Mouse (Mus musculus) MEL (cell line): ENCODE measurements around the gene Aspdh. TPM values are rescaled to one million over a fixed set of nuclear protein-coding genes. Genes with fewer than 3 reads are reported as not detected.

Experiments used
- DNase-seq: peaks from one replicate; pipeline ENCODE4 v3.0.0; 2011; ENCODE audit warnings: low read depth, low spot score
- H3K27ac ChIP-seq: 2 replicates; pipeline ENCODE4 v1.5.1; 2012; ENCODE audit warnings: low read depth, mild to moderate bottlenecking, control low read depth, low read length, moderate library complexity; ENCODE audit not compliant: control insufficient read depth
- H3K27me3 ChIP-seq, 2 experiments: fragments of 150-350 bp in 1 of 2; sonication (generic) in 1 of 2; 2 replicates each; pipeline ENCODE4 v1.6.1; 2012; ENCODE audit warnings: low read length in 2 of 2, mild to moderate bottlenecking in 2 of 2, improper control_type of control experiment in 1 of 2, moderate library complexity in 1 of 2; ENCODE audit not compliant: insufficient read depth in 2 of 2, control insufficient read depth in 1 of 2
- H3K36me3 ChIP-seq, 2 experiments: 2 replicates each; pipeline ENCODE4 v1.6.1; 2012 to 2014; ENCODE audit warnings: low read length in 2 of 2, improper control_type of control experiment in 1 of 2, inconsistent platforms in 1 of 2, mild to moderate bottlenecking in 1 of 2; ENCODE audit not compliant: insufficient read depth in 2 of 2, control insufficient read depth in 1 of 2
- H3K4me1 ChIP-seq, 2 experiments: fragments of 150-350 bp in 1 of 2; sonication (generic) in 1 of 2; 2 replicates each; pipeline ENCODE4 v1.6.1; 2012; ENCODE audit warnings: low read length in 2 of 2, improper control_type of control experiment in 1 of 2, mild to moderate bottlenecking in 1 of 2; ENCODE audit not compliant: insufficient read depth in 2 of 2, control insufficient read depth in 1 of 2
- H3K4me3 ChIP-seq, 2 experiments: fragments of 150-350 bp in 1 of 2; sonication (generic) in 1 of 2; 2 replicates each; pipeline ENCODE4 v1.5.1; 2012; ENCODE audit warnings: low read depth in 2 of 2, low read length in 2 of 2, mild to moderate bottlenecking in 2 of 2, moderate library complexity in 2 of 2, control low read depth in 1 of 2, improper control_type of control experiment in 1 of 2; ENCODE audit not compliant: control insufficient read depth in 1 of 2, insufficient read depth in 1 of 2
- H3K79me2 ChIP-seq: 2 replicates; pipeline ENCODE4 v1.6.1; 2012; ENCODE audit warnings: mild to moderate bottlenecking, low read length, moderate library complexity; ENCODE audit not compliant: control insufficient read depth, poor library complexity, insufficient read depth
- H3K9ac ChIP-seq: 2 replicates; pipeline ENCODE4 v1.6.1; 2012; ENCODE audit warnings: low read depth, mild to moderate bottlenecking, control low read depth, low read length, moderate library complexity; ENCODE audit not compliant: control insufficient read depth, poor library complexity, severe bottlenecking
- H3K9me3 ChIP-seq: fragments of 150-350 bp; sonication (generic); replicated peaks from 2 replicates; pipeline ENCODE4 v1.6.1; 2012; ENCODE audit warnings: mild to moderate bottlenecking, low read length, improper control_type of control experiment, moderate library complexity; ENCODE audit not compliant: insufficient read depth
- BHLHE40 ChIP-seq: IDR thresholded peaks from 2 replicates; pipeline ENCODE4 v1.6.1; 2012; ENCODE audit warnings: low read depth, mild to moderate bottlenecking, inconsistent platforms, low read length, improper control_type of control experiment, borderline replicate concordance
- CHD2 ChIP-seq: IDR thresholded peaks from 2 replicates; pipeline ENCODE4 v1.6.1; 2011; ENCODE audit warnings: low read length, improper control_type of control experiment
- E2F4 ChIP-seq: IDR thresholded peaks from 2 replicates; pipeline ENCODE4 v1.6.1; 2011; ENCODE audit warnings: low read depth, low read length, improper control_type of control experiment, borderline replicate concordance
- ELF1 ChIP-seq: IDR thresholded peaks from 2 replicates; pipeline ENCODE4 v1.6.1; 2014; ENCODE audit warnings: low read depth, mild to moderate bottlenecking, inconsistent platforms, low read length, improper control_type of control experiment, moderate library complexity
- EP300 ChIP-seq, 2 experiments: IDR thresholded peaks; 2 replicates each; pipeline ENCODE4 v1.6.1; 2011; ENCODE audit warnings: improper control_type of control experiment in 2 of 2, low read length in 2 of 2, low read depth in 1 of 2, mild to moderate bottlenecking in 1 of 2
- GABPA ChIP-seq: IDR thresholded peaks from 2 replicates; pipeline ENCODE4 v1.6.1; 2012; ENCODE audit warnings: low read depth, mild to moderate bottlenecking, inconsistent platforms, low read length, improper control_type of control experiment, moderate library complexity
- HCFC1 ChIP-seq: IDR thresholded peaks from 2 replicates; pipeline ENCODE4 v1.6.1; 2012; ENCODE audit warnings: low read depth, mild to moderate bottlenecking, inconsistent platforms, low read length, improper control_type of control experiment, moderate library complexity
- JUND ChIP-seq: IDR thresholded peaks from 2 replicates; pipeline ENCODE4 v1.6.1; 2011; ENCODE audit warnings: low read depth, mild to moderate bottlenecking, improper control_type of control experiment, low read length
- KAT2A ChIP-seq: conservative IDR thresholded peaks from 2 replicates; pipeline ENCODE4 v1.6.1; 2012; ENCODE audit warnings: low read depth, low read length, improper control_type of control experiment, inconsistent platforms
- MAFK ChIP-seq: IDR thresholded peaks from 2 replicates; pipeline ENCODE4 v1.6.1; 2011; ENCODE audit warnings: low read depth, mild to moderate bottlenecking, low read length, improper control_type of control experiment, borderline replicate concordance
- MAX ChIP-seq: IDR thresholded peaks from 2 replicates; pipeline ENCODE4 v1.6.1; 2011; ENCODE audit warnings: low read length, improper control_type of control experiment
- MAZ ChIP-seq: IDR thresholded peaks from 2 replicates; pipeline ENCODE4 v1.6.1; 2012; ENCODE audit warnings: low read depth, mild to moderate bottlenecking, inconsistent platforms, low read length, improper control_type of control experiment
- MYB ChIP-seq: IDR thresholded peaks from 2 replicates; pipeline ENCODE4 v1.6.1; 2011; ENCODE audit warnings: mild to moderate bottlenecking, low read depth, low read length, improper control_type of control experiment
- MYC ChIP-seq: IDR thresholded peaks from 2 replicates; pipeline ENCODE4 v1.6.1; 2011; ENCODE audit warnings: low read depth, mild to moderate bottlenecking, low read length, improper control_type of control experiment, moderate library complexity
- NELFE ChIP-seq: IDR thresholded peaks from 2 replicates; pipeline ENCODE4 v1.6.1; 2011; ENCODE audit warnings: low read depth, low read length, improper control_type of control experiment
- NRF1 ChIP-seq: IDR thresholded peaks from 2 replicates; pipeline ENCODE4 v1.6.1; 2014; ENCODE audit warnings: low read depth, mild to moderate bottlenecking, inconsistent platforms, low read length, improper control_type of control experiment, moderate library complexity; ENCODE audit not compliant: poor library complexity, insufficient read depth, severe bottlenecking
- POLR2A ChIP-seq, 2 experiments: IDR thresholded peaks; 2 replicates each; pipeline ENCODE4 v1.6.1; 2011 to 2012; ENCODE audit warnings: low read length in 2 of 2, mild to moderate bottlenecking in 2 of 2, control low read depth in 1 of 2, improper control_type of control experiment in 1 of 2, low read depth in 1 of 2, moderate library complexity in 1 of 2; ENCODE audit not compliant: control insufficient read depth in 1 of 2, insufficient read depth in 1 of 2, poor library complexity in 1 of 2
- POLR2AphosphoS2 ChIP-seq: IDR thresholded peaks from 2 replicates; pipeline ENCODE4 v1.6.1; 2011; ENCODE audit warnings: low read length, improper control_type of control experiment
- POLR2AphosphoS5 ChIP-seq: IDR thresholded peaks from 2 replicates; pipeline ENCODE4 v1.6.1; 2012; ENCODE audit warnings: low read depth, borderline replicate concordance, mild to moderate bottlenecking, inconsistent platforms, low read length, moderate library complexity, mixed read lengths
- SIN3A ChIP-seq: IDR thresholded peaks from 2 replicates; pipeline ENCODE4 v1.6.1; 2012; ENCODE audit warnings: low read length, improper control_type of control experiment, inconsistent platforms
- SMC3 ChIP-seq: IDR thresholded peaks from 2 replicates; pipeline ENCODE4 v1.6.1; 2011; ENCODE audit warnings: low read depth, low read length, improper control_type of control experiment
- TCF12 ChIP-seq: IDR thresholded peaks from 2 replicates; pipeline ENCODE4 v1.6.1; 2014; ENCODE audit warnings: low read depth, mild to moderate bottlenecking, inconsistent platforms, low read length, improper control_type of control experiment, moderate library complexity
- UBTF ChIP-seq: IDR thresholded peaks from 2 replicates; pipeline ENCODE4 v1.6.1; 2012; ENCODE audit warnings: low read depth, mild to moderate bottlenecking, inconsistent platforms, low read length, improper control_type of control experiment, moderate library complexity, borderline replicate concordance; ENCODE audit not compliant: insufficient read depth
- USF2 ChIP-seq, 2 experiments: IDR thresholded peaks; 2 replicates each; pipeline ENCODE4 v1.6.1; 2011 to 2012; ENCODE audit warnings: improper control_type of control experiment in 2 of 2, low read length in 2 of 2, borderline replicate concordance in 1 of 2, inconsistent platforms in 1 of 2, low read depth in 1 of 2, mild to moderate bottlenecking in 1 of 2; ENCODE audit not compliant: insufficient read depth in 1 of 2
- ZC3H11A ChIP-seq: IDR thresholded peaks from 2 replicates; pipeline ENCODE4 v1.6.1; 2012; ENCODE audit warnings: low read depth, mild to moderate bottlenecking, inconsistent platforms, low read length, improper control_type of control experiment
- ZNF384 ChIP-seq: IDR thresholded peaks from 2 replicates; pipeline ENCODE4 v1.6.1; 2012; ENCODE audit warnings: low read depth, mild to moderate bottlenecking, inconsistent platforms, low read length, improper control_type of control experiment
- polyA plus RNA-seq, 2 experiments: library from polyadenylated mRNA; stranded (reverse) in 1 of 2; unstranded in 1 of 2; fragments of >175 nt in 1 of 2; fragments of >200 nt in 1 of 2; gene quantifications; 2 replicates each; pipeline versions ENCODE4 v1.2.1 to v1.2.4; 2012; ENCODE audit warnings: low replicate concordance in 2 of 2, low read depth in 1 of 2; ENCODE audit not compliant: insufficient read length in 2 of 2, insufficient read depth in 1 of 2, missing spikeins in 1 of 2
- total RNA-seq: library from RNA; depleted of rRNA; stranded (reverse); fragments of 300-350 nt; gene quantifications from 2 replicates; pipeline ENCODE4 v1.2.3, GENCODE M21; 2012

Gene Aspdh
- total and polyA plus RNA-seq, 3 experiments: 0.89 TPM; not detected in 2

DNA sequence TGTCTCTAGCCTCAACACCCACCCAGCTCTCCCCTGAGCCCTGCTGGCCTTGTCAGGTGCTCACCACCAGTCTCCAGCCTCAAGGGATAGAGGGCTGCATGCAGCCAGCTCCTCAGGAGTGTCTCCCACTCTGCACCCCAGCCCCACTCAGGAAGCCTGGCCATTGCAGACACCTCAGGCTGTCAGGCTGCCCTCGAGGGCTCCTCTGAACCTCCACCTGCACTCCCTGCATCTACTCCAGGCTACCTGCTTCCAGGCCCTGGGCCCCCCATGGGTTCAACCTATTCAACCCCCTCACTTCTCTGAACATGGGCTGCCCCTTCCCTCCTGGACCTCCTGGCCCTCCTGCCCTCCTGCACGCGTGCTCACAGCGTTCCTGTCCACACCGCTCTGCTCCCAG, 26.2 kb downstream of the Aspdh start:
- H3K27me3 ChIP-seq: no peaks in the 10 kb centered on the region
- peaks cover 0 to 10% of the 10 kb centered on the region in 2 experiments; a peak in 2 of 4 replicates for H3K4me1 ChIP-seq
- no peak overlapping the region for H3K9ac ChIP-seq
- H3K79me2 ChIP-seq: peaks cover 15% of the 10 kb centered on the region
- H3K27ac ChIP-seq: no peak overlapping the region
- no peak for TF ChIP-seq MAFK
- no peak for TF ChIP-seq POLR2AphosphoS5
- no peak for TF ChIP-seq EP300 (IDR thresholded peaks at IDR 0.05; ENCODE audit: low read depth in 1 of 2, low read length in 2 of 2)
- TF ChIP-seq E2F4: no peak
- TF ChIP-seq POLR2AphosphoS2: no peak
- no peak for TF ChIP-seq NRF1
- no peak for TF ChIP-seq KAT2A
- TF ChIP-seq SIN3A: no peak
- TF ChIP-seq JUND: no peak
- TF ChIP-seq TCF12: no peak
- TF ChIP-seq MYB: no peak
- no peak for TF ChIP-seq CHD2
- TF ChIP-seq GABPA: no peak
- TF ChIP-seq USF2 (IDR thresholded peaks at IDR 0.05; ENCODE audit: borderline replicate concordance in 1 of 2, insufficient read depth in 1 of 2, low read depth in 1 of 2, low read length in 2 of 2): no peak
- TF ChIP-seq UBTF: no peak
- TF ChIP-seq MYC: no peak
- TF ChIP-seq ZC3H11A: no peak
- TF ChIP-seq ZNF384: no peak
- TF ChIP-seq ELF1: no peak
- peaks cover 0 to 4% of the 10 kb centered on the region in 2 experiments; a peak in 3 of 4 replicates for H3K36me3 ChIP-seq
- no peaks in the 10 kb centered on the region for H3K9me3 ChIP-seq
- DNase-seq: no peak
- H3K4me3 ChIP-seq: no peak overlapping the region

DNA sequence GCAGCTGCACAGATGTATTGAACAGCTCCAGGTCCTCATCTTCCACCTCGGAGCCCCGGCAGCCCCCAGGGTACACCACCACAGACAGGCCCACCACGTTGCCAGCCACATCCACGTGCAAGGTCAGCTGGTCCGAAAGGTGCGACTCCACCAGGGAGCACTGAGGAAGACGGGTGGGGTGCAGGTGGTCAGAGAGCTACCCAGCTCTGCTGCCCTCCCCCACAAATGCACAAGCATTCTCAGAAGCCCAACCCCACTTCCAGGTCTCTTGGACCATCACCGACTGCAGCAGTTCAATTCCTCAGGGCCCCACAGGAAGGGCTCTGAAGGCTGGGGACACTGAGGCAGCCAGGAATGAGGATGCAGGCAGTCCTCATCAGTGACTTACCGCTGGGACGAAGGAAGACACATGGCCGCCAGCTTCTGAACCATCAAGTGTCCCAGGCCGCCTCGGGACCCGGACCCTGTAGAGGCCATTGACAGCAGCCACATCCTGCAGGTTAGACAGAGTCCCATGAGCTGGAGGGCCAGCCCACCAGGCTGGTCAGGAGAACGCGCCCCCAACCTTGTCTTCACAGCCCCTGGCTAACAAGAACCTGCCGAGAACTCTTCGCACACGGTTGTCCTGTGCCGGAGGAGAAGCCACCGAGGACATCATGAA, 27.1 kb downstream of the Aspdh start:
- DNase-seq: no peak
- peaks cover 15% of the 10 kb centered on the region for H3K79me2 ChIP-seq
- H3K36me3 ChIP-seq: peaks cover 0 to 4% of the 10 kb centered on the region in 2 experiments; a peak in 3 of 4 replicates
- no peak overlapping the region for H3K27ac ChIP-seq
- H3K4me1 ChIP-seq: peaks cover 0 to 10% of the 10 kb centered on the region in 2 experiments; a peak in 2 of 4 replicates
- no peak overlapping the region for H3K4me3 ChIP-seq
- TF ChIP-seq NRF1: no peak
- no peak for TF ChIP-seq HCFC1
- no peak for TF ChIP-seq MAZ
- TF ChIP-seq NELFE: no peak
- no peak for TF ChIP-seq SMC3
- no peak for TF ChIP-seq CHD2
- TF ChIP-seq BHLHE40: no peak
- TF ChIP-seq MAX: no peak
- no peak for TF ChIP-seq MAFK
- no peak for TF ChIP-seq POLR2A (IDR thresholded peaks at IDR 0.05; ENCODE audit: control insufficient read depth in 1 of 2, insufficient read depth in 1 of 2, low read depth in 1 of 2, low read length in 2 of 2, poor library complexity in 1 of 2)
- no peaks in the 10 kb centered on the region for H3K27me3 ChIP-seq
- H3K9me3 ChIP-seq: no peaks in the 10 kb centered on the region
- H3K9ac ChIP-seq: no peak overlapping the region
